Mouse (Mus musculus) monocyte, adult 2 months (primary cell): ENCODE results near the gene Slc11a2.
A peak's percentile ranks its signal among the peaks of the same experiment; 100 is the strongest.
"Not testable (repeated sequence)": the region's sequence is repeated elsewhere in the genome, so short reads cannot be mapped to it uniquely, and the experiment has no call there.

Experiments
- DNase-seq, 2 experiments: peaks; one replicate each; pipeline ENCODE4 v3.0.0; 2022; ENCODE audit warnings: low spot score in 2 of 2, low read depth in 1 of 2

Slc11a2 gene

DNA sequence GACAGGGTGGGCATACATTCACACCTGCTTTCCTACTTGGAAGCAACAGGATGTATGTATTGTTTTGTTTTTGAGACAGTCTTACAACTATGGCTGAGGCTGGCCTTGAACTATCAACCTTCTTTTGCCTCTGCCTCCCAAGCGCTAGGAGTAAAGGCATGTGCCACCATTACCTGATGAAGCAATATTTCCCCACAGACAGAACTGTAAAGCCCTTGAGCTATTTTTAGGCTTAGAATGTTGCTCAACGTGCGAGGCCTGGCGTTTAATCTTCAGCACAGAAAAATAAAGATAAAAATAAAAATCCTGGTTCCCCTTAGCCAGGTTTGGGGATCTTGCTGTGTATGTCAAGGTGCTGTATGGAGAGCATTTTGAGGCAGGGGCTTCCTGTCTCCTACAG is 11.2 kb upstream of the Slc11a2 start:
- DNase-seq, result no peak

DNA sequence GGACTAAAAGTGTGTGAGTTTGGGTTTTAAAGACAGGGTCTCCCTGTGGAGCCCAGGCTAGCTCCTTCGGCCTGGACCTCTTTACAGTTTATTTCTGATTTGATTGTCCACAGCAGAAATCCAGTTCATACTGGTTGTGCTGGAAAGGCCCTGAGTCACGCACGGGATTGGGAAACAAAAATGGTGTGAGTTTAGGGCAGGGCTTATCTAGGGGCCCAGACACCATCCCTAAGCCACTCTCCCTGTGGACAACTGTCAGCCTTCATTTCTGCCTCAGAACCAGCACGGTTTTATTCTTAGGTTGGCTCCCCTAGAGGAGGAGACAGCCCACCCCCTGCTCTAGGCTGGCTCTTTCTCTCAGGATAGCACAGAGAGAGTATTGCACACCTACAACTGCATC is 8.4 kb upstream of the Slc11a2 start:
- no peak for DNase-seq

DNA sequence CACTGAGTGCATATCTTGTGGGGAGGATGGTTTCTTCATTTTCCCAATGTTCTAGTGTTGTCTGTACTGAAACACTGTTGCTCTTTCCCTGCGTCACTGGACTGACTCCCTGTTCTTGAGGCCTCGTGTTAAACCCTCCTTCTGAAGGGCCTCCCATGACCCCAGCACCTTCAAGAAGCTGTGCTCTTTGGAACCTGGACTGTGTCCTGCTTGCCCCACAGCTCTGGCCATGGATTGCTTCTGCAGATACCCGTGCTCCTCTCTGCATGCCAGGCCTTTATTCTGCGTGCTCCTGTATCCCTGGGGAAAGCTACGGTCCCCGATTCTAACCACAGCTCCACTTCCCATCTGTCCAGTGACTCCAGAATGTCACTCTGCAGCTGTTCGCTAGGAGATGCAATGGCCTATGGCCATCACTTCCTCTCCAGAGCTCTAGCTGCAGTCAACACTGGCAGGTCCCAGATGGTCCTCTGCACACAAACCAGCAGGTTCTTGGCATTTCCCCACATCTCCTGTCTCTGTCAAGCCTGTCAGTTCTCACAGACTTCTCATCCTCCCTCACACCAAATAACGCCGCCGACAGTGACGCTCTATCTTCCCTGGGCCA is 5.2 kb upstream of the Slc11a2 start:
- no peak for DNase-seq

DNA sequence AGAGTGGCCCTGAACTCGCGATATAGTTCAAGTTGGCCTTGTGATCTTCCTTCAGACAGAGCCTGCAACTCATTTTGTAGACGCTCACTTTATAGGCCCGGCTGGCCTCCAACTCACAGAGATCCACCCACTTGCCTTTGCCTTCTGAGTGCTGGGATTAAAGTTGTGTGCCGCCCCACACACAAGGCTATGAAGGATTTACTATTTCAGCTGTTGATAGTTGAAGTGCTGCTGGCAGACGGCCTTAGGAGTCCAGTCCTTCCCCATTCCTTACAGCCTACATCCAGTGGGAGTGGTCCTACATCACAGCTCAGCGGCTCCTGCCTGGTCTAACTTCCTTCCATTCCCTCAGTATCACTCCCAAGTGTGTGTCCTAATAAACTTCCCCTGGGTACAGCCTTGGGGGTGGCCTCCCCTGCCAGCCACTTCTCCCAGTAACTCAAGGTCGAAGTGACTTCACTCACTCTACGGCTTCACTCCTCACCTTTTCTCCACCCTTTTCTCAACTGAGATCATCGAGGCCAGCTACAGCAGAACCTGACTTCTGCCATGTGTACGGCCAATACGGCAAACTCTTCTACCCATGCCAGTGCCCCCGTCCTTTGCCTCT is 3.5 kb upstream of the Slc11a2 start:
- no peak for DNase-seq

DNA sequence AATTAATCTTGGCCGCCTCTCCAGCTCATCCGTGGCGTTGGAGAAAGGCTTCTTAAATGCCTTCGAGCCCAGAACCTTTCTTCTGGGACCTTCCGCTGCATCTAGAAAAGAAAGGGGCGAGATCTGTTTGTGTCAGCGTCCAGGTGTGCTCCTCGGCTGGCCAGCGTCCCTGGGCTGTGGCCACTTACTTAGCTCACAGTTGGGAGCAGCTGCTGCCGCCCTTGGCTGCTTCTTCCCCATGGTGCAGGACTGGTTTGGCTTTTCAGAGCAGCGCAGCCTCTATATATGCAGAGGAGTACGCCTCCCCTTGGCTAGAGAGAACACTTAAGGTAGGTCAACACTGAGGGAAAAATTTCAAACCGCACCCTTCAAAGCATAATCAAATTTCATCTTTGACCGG is 956 bp downstream of the Slc11a2 start:
- no peak for DNase-seq

DNA sequence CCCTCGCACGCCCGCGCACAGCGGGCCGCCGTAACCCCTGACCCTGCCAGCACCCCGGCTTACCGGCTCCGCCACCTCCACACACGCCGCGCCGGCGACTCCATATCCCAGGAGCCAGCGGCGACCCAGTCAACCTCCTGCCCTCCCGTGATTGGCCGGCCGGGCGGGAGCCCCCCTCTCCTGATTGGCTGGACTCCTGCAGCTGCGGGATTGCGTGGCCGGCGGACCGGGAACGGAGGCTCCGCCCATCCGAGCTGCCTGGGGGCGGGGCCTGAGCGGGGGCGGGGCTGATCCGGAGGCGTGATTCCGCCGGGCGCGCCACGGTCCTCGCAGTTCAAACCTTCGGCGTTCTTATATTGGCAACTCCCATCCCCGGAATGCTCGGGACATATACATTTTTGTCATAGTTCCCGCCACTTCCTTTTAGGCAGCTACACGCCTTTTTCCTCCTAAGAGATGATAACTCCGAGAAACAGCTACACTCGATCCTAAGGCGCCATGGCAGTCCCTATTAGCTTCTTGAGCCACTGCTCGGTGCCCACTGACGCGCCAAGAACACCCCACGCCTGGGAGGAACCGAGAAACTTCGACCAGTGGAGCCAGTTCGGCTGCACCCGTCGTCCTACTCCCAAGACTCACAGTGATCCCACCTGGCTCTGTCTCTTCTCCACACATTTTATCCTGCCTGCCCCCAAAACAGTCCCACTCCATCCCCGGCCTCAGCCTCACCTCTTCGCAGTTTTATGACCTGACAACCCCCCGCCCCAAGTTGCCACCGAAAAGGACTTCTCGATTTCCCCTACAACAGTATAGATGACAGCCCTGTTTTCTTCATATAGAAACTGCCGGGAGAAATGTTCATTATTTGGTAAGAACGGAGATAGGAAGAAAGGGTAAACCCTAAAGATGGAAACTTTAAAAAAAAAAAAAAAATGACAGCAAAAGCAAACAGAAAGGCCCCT is 1.7 kb downstream of the Slc11a2 start:
- DNase-seq, result peak; percentile 85 to 89

DNA sequence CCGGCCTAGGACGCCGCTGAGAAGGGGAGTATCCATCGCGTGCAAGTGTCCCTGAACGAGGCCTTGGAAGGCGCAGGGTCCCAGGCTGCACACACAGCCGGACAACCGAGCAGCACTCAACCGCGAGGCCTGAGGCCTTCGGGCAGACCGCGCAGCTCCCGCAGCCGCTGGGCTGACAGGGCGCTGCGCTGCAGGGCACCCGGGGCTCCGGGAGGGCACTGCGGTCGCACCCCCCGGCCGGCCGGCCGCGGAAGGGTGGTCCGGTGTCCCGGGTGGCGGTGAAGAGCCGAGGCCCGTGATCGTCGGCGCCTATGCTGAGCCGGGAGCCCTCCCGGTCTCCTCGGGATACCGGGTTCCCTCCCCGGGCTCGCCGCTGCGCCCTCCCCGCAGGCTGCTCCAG is 2.4 kb downstream of the Slc11a2 start:
- DNase-seq, result no peak

DNA sequence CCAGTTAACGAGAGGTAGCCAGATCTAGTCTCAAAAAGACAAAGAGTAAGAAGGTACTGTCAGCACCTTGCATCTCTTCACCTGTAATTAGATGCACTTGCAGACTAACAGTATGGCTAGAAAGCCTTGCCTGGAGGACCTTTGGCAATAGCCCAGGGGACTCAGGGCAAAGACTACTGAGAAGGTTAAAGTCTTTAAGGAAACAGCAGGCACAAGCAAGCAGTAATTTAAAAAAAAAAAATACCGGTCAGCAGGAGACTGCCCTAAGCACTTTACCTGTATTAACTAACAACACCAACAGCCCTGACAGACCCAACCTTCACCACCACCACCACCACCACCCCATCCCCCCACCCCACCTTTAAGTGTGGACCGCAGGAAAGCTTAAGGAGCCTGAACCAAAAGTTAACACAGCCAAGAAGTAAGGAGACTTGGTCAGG is 3.1 kb downstream of the Slc11a2 start, which contains the start of gene Gm5475:
Gene Gm5475, plus strand, starts transcription at position 390 of the 440 bp plus-strand sequence.
- DNase-seq, result not testable (repeated sequence)

DNA sequence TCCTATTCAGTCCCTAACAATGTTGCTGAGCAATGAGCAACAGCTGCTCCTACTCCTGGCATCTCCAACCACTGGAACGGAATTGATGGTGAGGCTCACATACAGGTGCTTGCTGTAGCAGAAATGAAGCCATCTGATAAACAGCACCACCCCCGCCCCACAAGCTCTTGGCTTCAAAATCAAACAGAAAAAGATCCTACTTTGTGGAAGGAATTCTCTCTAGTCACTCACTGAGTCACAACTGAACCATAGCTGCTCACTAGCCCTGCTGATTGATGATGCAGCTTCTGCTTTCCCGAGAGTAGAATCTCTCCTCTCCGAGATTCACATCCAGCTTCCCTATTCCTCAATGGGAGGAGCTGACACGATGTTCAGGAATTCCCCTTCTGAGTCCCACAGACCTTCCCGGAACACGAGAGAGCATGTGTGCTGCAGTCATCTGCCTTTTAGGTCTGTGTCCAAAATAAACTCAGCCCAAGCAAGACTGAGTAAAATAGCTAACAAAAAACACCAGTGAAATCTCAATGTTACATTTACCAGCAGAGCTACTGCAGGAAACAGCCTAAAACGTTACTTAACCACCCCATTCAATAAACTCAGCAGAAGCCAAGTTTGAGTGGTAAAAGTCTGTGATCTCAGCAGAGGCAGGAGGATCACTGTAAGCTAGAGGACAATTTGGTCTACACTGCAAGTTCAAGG is 3.7 kb downstream of the Slc11a2 start:
- DNase-seq, result peak; percentile 13 to 32

DNA sequence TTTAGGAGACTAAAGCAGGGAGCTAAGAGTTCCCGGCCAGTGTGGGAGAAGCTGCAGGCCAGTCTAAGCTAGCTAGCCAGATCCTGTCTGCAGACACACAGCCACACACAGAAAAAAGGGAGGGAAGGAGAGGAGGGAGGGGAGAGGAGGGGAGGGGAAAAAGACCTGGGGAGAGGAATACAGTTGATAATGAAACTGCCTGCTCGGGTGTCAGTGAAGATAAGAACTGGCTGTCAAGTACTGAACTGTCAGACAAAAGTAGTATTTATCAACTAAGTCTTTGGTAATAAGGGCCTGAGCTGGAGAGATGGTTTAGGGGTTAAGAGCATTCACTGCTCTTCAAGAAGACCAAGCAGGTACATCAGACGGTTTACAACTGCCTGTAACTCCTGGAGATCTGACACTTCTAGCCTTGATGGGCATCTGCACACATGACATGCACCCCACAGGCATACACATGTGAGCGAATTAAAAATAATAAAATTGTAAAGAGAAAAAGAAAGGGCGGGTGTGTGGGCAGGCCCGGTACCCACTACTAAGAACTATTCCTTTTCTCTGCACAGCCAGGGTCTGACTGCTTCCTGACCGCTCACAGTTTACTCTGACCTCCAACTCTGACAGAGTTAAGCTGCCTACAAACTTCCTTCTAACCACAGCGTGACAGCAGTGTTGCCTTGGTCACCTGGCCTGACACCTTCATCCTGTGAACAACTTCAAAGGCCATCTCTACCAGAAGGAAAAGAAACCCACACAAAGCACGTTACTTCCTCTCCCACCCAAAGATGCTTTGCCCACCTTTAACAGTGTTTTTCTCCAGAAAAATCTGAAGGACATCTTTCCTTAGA is 4.7 kb downstream of the Slc11a2 start:
- no peak for DNase-seq

DNA sequence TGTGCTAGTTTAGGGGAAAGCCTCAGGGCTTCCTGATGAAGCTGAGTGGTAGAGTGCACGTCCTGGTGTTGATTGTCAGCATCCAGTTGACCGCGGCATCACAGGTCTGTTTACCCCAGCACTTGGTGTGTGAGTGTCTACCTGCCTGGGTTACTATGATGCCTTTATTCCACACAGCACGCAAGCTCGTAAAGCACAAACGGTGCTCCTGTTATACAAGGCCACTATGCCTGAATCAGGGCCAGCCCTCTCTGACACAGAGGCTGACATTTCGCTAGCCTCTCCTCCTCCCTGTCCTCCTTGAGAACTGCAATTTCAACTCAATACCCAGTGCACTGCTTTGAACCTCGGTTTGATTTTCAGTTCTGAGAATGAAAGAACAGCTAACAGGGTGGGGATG is 5.6 kb downstream of the Slc11a2 start:
- DNase-seq, result no peak

DNA sequence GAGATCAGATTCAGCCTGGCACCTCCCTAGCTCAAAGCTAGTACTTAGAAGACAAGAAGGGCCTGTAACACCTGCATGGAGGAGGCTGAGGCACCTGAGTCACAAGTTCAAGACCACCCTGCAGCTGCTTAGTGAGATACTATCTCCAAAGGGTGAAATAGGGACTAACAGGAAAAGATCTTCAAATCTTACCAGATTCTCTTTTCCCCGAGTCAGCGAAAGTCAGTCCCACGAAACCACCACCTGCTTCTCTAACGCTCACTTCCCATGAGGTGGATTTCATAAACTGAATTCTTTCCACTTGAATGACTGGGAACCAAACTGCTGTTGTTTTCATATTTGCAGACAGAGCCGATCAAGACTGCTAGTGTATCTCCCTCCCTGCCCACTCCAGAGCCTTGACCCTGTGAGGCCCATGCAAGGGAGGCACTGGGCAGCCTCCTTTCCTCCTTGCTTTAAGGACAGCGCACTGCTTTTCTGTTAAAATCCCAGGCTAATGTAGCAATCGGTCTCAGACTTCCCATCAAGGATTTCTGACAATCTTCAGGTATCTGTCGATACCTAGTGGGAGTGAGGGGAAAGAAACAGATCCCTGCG is 6.9 kb downstream of the Slc11a2 start:
- no peak for DNase-seq

DNA sequence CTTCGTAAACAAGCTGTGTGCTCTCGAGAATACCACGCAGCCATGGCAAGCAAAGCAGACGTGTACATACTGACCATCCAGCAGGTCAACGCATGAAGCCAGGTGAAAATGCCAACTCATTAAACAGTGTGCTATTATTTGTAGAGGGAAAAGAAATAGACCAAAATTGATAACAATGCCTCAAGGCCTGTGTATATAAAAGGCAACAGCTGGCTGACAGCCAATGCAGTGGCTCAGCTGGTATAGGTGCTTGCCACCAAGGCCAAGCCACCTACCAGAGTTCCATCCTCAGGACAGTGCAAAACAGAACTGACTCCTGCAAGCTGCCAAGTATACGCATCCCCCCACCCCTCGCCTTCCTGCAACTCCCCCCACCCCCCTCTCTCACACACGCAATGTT is 9.2 kb downstream of the Slc11a2 start:
- no peak for DNase-seq

DNA sequence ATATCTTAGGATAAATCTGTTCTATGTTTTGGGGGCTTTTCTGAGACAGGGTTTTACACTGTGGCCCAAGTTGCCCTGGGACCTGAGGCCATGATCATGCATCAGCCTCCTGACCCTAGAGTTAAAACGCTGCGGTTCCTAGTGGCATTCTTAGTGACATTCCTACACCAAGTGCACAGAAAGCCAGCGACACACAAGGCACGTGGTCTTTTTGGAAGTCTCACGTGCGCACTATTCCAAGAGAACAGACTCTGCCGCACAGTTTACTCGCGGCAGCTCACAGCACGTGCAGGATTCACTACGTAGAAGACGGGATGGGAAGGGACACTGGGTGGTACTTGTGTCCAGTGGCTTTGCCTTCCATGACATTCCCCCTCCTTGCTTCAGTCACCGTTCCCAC is 9.9 kb downstream of the Slc11a2 start:
- DNase-seq, result no peak

DNA sequence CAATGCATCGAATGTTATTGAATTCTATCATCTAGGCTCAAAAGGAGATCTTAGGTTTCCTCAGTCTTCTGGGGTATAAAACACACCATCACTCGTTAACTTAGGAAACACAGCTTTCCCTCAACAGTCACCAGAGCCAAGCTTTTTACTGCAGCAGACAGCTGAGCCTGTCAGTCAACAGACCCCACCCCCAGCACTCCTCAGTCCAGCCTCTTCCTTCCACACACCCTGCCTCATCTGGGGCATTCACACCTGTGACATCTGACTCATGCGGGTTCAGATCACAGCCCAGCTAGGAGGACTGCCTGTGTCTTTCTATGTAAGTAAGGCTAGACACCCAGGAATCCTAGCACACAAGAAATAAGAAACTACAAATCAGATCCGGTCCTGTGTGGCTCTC is 10.9 kb downstream of the Slc11a2 start:
- DNase-seq, result no peak

DNA sequence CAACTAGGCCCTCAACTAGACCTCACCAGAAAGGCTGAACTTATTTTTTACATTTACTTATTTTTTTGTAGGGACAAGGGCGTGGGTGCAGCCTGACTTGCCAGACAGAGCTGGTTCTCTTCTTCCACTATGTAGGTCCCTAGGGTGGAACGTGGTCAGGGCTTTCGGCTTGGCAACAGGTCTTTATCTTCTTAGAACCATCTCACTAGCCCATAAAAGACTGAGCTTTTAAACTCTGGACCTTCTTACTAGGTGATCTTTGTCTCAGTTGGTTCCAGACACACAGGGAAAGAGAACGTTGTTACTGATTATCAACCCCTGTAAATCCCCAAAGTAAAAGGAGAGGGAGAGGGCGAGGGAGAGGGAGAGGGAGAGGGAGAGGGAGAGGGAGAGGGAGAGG is 11.6 kb downstream of the Slc11a2 start:
- DNase-seq, result no peak

DNA sequence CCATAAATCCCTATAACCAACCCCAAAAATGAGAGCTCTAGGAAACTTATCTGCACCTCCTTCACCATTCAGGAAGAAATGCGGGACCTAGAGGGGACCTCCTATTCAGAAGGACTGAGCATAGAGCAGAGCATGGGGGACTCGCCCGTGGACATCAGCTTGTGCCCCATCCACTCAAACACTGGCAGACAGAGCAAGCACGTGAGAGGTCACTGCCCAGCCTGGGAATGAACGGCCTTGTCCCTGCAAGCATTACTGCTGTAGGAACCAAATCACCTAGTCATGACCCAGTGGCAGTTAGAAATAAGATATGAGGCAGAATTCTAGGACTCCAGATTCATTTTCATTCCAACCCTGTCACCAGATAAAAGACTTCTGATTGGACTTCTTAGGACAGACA is 13.1 kb downstream of the Slc11a2 start:
- no peak for DNase-seq

DNA sequence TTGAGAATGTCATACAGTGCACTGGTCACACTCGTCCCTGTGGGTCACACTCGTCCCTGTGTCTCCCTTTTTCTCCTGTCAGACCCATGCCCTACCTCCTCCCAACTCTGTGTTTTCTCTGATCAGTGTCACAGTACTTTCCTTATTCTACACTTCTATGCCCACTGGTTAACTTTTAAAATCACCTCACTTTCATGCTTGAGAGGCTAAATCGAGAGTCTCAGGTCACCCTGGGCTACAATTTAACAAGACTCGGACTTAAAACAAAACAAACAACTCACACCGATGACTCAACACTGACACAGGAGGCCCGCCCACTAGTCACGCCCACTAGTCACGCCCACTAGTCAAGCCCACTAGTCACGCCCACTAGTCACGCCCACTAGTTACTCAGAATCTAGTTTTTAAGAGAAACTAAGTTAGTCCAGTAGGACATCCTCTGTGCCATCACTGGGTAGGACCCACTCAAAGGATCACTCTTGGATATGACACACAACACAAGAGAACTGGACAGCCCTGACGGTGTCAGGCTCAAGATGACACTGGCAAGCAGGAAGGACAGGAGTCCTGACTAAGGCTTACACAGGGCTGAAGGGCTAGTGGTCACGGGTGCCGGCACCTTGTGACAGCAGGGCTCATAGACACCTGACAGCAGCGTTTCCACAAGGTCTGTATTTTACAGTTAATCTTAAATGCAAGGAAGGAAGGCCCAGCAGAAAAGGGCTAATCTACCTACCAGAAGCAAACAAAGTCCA is 13.8 kb downstream of the Slc11a2 start:
- peak; percentile 12 to 29 for DNase-seq

DNA sequence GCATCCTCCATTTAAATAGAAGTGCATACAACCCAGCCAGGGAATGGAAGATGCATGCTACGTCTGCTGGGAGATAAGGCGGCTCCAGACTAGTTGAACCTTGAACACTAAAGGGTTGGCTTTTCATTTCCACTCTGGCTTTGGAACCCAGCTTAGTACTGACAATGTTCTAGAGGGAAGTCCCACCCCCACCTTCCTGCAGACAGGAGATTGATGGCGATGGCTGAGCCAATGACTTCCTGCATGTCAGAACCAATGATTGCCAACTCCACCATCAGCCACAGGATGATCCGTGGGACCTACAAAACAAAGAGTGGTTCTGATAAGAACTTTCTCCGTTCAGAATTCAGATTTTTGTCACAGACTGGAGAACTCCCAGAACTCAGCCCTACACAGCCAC is 18.8 kb downstream of the Slc11a2 start:
- DNase-seq, result no peak
